Mouse (Mus musculus) midbrain, embryonic 13.5 days (tissue): Measurements from ENCODE around the gene Dpt. TPM values are rescaled to one million over a fixed set of nuclear protein-coding genes. Genes with fewer than 3 reads are reported as not detected.

ENCODE experiments used
- ATAC-seq: fragments of 200-750 bp; cut with Nextera tagmentation; 2 replicates; pipeline ENCODE4 v1.8.0; 2017; ENCODE audit warnings: mild to moderate bottlenecking, moderate TSS enrichment, moderate library complexity
- H3K27ac ChIP-seq: fragments of 300-500 bp; sonication (generic); 2 replicates; pipeline ENCODE4 v1.5.1; 2015; ENCODE audit warnings: inconsistent platforms, mild to moderate bottlenecking, moderate library complexity
- H3K27me3 ChIP-seq: fragments of 300-500 bp; sonication (generic); 2 replicates; pipeline ENCODE4 v1.6.1; 2015; ENCODE audit warnings: mild to moderate bottlenecking, inconsistent platforms
- H3K36me3 ChIP-seq: fragments of 300-500 bp; sonication (generic); 2 replicates; pipeline ENCODE4 v1.6.1; 2015; ENCODE audit warnings: mild to moderate bottlenecking, inconsistent platforms
- H3K4me1 ChIP-seq: fragments of 300-500 bp; sonication (generic); replicated peaks from 2 replicates; pipeline ENCODE4 v1.6.1; 2015; ENCODE audit warnings: inconsistent platforms
- H3K4me2 ChIP-seq: fragments of 300-500 bp; sonication (generic); replicated peaks from 2 replicates; pipeline ENCODE4 v1.6.1; 2015; ENCODE audit warnings: moderate library complexity, mild to moderate bottlenecking, inconsistent platforms
- H3K4me3 ChIP-seq: fragments of 300-500 bp; sonication (generic); replicated peaks from 2 replicates; pipeline ENCODE4 v1.5.1; 2015; ENCODE audit warnings: mild to moderate bottlenecking, inconsistent platforms
- H3K9ac ChIP-seq: fragments of 300-500 bp; sonication (generic); replicated peaks from 2 replicates; pipeline ENCODE4 v1.6.1; 2015; ENCODE audit warnings: mild to moderate bottlenecking, inconsistent platforms
- H3K9me3 ChIP-seq: fragments of 300-500 bp; sonication (generic); 2 replicates; pipeline ENCODE4 v1.6.1; 2016; ENCODE audit warnings: mild to moderate bottlenecking, inconsistent platforms
- WGBS: fragments of 180-500 bp; shearing (Covaris S2); methylation state at CpG from one replicate; pipeline ENCODE4 v1.1.7; 2015; 5-methylcytosine and 5-hydroxymethylcytosine counted together
- polyA plus RNA-seq: library from polyadenylated mRNA; unstranded; fragments of >200 nt; fragmentation: Nextera tagmentation; extraction: Ambion mirVana; gene quantifications from 2 replicates; pipeline ENCODE4 v1.2.1, GENCODE M21; 2015

The Dpt gene
- polyA plus RNA-seq, 1 experiment from 2014 or later = not detected

DNA sequence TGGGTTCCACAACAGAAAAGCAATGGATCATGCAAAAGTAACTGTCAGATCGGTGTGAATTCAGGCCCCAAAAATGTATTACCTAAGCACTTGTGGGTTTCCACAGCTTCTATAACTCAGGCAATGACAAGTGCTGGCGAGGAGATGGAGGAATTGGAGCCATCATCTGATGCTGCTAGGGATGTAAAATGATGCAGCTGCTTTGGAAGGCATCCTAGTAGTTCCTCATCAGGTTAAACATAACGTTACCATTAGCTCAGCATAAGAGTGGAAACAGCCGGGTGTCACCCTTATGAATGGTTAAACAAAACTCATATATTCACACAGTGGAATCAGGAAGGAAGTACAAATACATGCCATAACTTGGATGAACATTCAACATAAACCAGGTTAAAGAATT, 3.4 kb upstream of the Dpt start:
- no peak for ATAC-seq
- H3K36me3 ChIP-seq = no peaks in the 10 kb centered on the region

GRCm38 (mm10) chr1:164797746-164798285, 1.4 kb downstream of the Dpt start:
- Histone ChIP-seq H3K4me3 (no peak overlapping the region), H3K9me3 (no peaks in the 10 kb centered on the region), H3K9ac (no peak overlapping the region), H3K27ac (no peak overlapping the region), H3K36me3 (no peaks in the 10 kb centered on the region), H3K4me1 (no peaks in the 10 kb centered on the region), H3K27me3 (no peaks in the 10 kb centered on the region), H3K4me2 (no peak overlapping the region)
- no peak for ATAC-seq
- WGBS = 84% methylated on average over 1 of the region's 1 CpGs

More for the DNA sequence above, 3.4 kb upstream of the Dpt start:
- Histone ChIP-seq H3K4me1 (no peaks in the 10 kb centered on the region), H3K4me3 (no peak overlapping the region), H3K27ac (no peak overlapping the region), H3K27me3 (no peaks in the 10 kb centered on the region), H3K4me2 (no peak overlapping the region), H3K9me3 (no peaks in the 10 kb centered on the region), H3K9ac (no peak overlapping the region)
- WGBS = 92% methylated on average over 4 of the region's 4 CpGs

DNA sequence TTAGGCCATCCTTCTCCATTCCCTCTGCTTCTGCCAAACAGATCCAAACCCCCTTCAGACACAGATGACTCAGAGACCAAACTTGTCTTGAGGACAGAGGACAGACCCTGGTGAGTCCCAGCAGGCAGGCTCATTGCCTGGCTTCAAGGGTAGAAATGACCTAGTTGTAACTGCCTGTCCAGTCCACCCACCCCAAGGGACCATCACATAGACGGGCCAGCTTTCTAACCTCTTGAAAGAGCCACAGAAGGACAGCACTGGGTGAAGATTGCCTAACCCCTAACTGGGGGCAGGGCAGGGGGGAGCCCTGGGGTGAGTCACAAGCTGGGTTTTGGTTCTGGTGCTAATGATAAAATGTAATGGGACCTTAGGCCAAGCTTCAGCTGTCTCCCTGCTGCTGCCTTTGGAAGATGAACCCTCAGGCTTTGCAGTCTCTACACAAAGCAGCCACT, 2.1 kb downstream of the Dpt start:
- Histone ChIP-seq H3K4me2 (no peak overlapping the region), H3K27me3 (no peaks in the 10 kb centered on the region), H3K4me3 (no peak overlapping the region), H3K9ac (no peak overlapping the region), H3K27ac (no peak overlapping the region), H3K9me3 (no peaks in the 10 kb centered on the region), H3K36me3 (no peaks in the 10 kb centered on the region), H3K4me1 (no peaks in the 10 kb centered on the region)
- 0 out of 2 replicates have a peak, but pooled peaks have one; percentile 48 for ATAC-seq
- WGBS = 79% methylated on average over 1 of the region's 1 CpGs

- Histone ChIP-seq H3K9ac (no peak overlapping the region), H3K4me3 (no peak overlapping the region), H3K4me1 (no peaks in the 10 kb centered on the region), H3K36me3 (no peaks in the 10 kb centered on the region), H3K27ac (no peak overlapping the region), H3K27me3 (no peaks in the 10 kb centered on the region), H3K4me2 (no peak overlapping the region), H3K9me3 (no peaks in the 10 kb centered on the region)
- no peak for ATAC-seq
- 69% methylated on average over 3 of the region's 3 CpGs for WGBS
Observed at GRCm38 (mm10) chr1:164799161-164799560, 2.7 kb downstream of the Dpt start.

DNA sequence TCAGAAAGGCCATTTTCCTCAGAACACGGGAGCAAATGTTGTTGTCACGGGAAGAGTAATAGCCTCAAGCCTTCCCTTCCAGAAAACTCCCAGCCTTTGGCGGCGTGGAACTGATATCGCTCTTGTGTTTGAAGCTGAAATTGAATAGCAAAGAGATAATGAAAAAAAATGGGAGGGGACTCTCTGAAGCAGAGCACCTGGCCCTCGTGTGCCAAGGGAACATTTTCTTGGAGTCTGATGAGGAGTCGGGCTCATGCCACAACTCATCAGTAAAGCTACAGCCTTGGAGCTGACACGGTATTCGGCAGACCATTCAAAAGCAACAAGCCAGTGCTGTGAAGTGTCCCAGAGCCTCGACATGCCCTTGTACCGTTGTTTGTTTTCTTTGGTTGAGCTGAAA, 7.8 kb downstream of the Dpt start:
- Histone ChIP-seq H3K27ac (no peak overlapping the region), H3K36me3 (no peaks in the 10 kb centered on the region), H3K4me1 (no peaks in the 10 kb centered on the region), H3K27me3 (no peaks in the 10 kb centered on the region), H3K4me2 (no peak overlapping the region), H3K9ac (no peak overlapping the region), H3K9me3 (no peaks in the 10 kb centered on the region), H3K4me3 (no peak overlapping the region)
- 84% methylated on average over 11 of the region's 11 CpGs for WGBS
- ATAC-seq = no peak

DNA sequence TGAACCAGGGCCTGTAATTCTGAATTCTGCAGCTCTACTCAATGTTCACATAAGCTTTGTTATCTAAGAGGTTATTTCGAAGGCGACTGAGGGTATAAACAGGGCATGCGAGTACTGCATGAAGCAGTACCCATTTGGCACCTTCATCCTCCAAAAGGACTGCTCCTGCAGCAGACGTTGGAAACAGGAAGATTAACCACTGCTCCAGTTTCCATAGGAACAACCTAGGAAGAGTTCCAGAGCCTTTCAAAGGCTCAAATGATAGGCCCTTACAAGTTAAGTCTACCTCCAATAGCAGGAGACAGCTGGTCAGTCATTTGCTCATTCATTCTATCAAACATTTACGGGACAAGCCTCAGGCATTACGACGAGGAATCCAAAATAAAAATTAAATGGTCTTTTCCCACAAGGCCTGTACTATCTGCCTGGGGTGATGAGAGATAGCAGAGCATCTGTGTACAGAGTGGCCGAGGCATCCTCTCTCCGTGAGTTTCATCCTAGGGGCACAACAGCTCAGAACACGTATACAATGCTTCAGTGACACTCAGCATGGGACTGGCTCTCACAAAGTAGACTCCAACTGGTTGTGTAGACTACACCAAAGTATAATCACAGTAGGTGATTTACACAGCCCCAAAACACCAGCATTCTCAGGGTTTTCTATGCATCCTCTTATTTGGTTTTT, 8.4 kb downstream of the Dpt start:
- Histone ChIP-seq H3K9me3 (no peaks in the 10 kb centered on the region), H3K36me3 (no peaks in the 10 kb centered on the region), H3K27ac (no peak overlapping the region), H3K4me3 (no peak overlapping the region), H3K9ac (no peak overlapping the region), H3K4me1 (no peaks in the 10 kb centered on the region), H3K4me2 (no peak overlapping the region), H3K27me3 (no peaks in the 10 kb centered on the region)
- WGBS = 78% methylated on average over 10 of the region's 10 CpGs
- no peak for ATAC-seq

- no peaks in the 10 kb centered on the region for H3K4me1 ChIP-seq
- no peak overlapping the region for H3K9ac ChIP-seq
- ATAC-seq = no peak
- no peaks in the 10 kb centered on the region for H3K36me3 ChIP-seq
- 97% methylated on average over 2 of the region's 2 CpGs for WGBS
- no peak overlapping the region for H3K4me2 ChIP-seq
- no peaks in the 10 kb centered on the region for H3K27me3 ChIP-seq
- H3K27ac ChIP-seq = no peak overlapping the region
- no peaks in the 10 kb centered on the region for H3K9me3 ChIP-seq
- no peak overlapping the region for H3K4me3 ChIP-seq
Observed at GRCm38 (mm10) chr1:164809371-164809770, 12.9 kb downstream of the Dpt start.

DNA sequence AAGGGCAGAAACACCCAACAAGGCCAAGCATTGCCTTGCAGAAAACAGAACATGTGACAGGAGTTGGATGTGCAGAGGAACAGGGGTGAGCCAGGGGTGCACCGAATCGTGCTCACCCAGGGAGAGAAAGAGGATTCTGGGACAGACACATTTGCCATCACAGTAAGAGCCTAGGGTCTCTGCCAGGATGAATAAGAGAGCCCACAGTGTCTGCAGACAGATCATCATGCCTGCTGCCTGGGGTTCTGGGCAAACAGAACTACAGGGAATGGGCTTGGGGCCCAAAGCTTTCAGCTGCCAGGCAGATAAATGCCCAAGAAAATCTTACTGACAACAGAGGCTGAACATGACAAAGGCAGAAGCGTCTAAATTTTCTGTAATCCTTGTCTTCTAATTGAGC, 14.9 kb downstream of the Dpt start:
- no peak overlapping the region for H3K4me2 ChIP-seq
- no peak overlapping the region for H3K4me3 ChIP-seq
- WGBS = 84% methylated on average over 3 of the region's 3 CpGs
- no peaks in the 10 kb centered on the region for H3K36me3 ChIP-seq
- H3K4me1 ChIP-seq = no peaks in the 10 kb centered on the region
- no peak overlapping the region for H3K27ac ChIP-seq
- no peaks in the 10 kb centered on the region for H3K27me3 ChIP-seq
- no peak for ATAC-seq
- H3K9ac ChIP-seq = no peak overlapping the region
- no peaks in the 10 kb centered on the region for H3K9me3 ChIP-seq

DNA sequence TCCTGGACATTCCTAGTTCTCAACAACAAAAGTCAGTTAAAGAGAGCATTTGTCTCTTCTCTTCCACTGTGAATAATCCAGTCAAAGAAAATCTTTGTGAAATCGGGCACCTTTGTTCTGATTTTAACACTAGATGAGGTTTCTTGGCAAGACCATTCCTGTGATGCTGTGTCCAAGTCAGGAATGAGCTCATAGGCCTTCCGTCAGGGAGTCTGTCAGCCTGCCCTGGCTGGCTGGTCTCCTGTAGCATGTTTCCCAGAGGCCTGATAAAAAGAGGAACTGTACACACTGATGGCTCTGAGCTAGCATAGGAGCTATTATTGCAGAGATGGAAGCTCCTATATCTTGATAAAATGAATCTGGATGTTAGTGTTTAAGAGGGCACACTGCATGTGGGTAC, 17.8 kb downstream of the Dpt start:
- Histone ChIP-seq H3K9me3 (no peaks in the 10 kb centered on the region), H3K4me3 (no peak overlapping the region), H3K9ac (no peak overlapping the region), H3K27me3 (no peaks in the 10 kb centered on the region), H3K4me2 (no peak overlapping the region), H3K36me3 (no peaks in the 10 kb centered on the region), H3K4me1 (no peaks in the 10 kb centered on the region), H3K27ac (0 out of 2 replicates have a peak overlapping the region, but pooled peaks have one; percentile 1)
- no peak; the same call in 1 of the 2 replicates for ATAC-seq
- WGBS = 35% methylated on average over 2 of the region's 2 CpGs

DNA sequence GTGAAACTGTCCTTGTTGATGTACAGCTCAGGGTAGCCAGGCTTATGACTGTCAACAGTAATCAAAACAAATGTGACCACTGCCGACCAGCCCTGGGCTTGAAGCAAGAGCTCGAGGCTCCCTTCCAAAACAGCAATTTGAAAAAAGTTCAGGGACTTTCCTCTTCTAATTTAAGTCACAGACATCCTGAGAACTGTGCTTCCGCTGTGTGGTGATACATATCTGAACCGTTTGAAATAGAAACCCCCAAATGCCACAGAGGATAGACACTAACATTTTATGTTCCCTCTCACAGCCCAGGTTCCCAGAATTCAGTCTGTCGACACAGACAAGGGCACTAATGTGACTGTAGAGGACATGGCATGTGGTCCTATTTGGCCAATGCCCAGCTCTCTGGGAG, 18.9 kb downstream of the Dpt start:
- no peak overlapping the region for H3K4me2 ChIP-seq
- no peak for ATAC-seq
- no peak overlapping the region for H3K9ac ChIP-seq
- H3K9me3 ChIP-seq = no peaks in the 10 kb centered on the region
- H3K4me1 ChIP-seq = no peaks in the 10 kb centered on the region
- 93% methylated on average over 5 of the region's 5 CpGs for WGBS
- H3K4me3 ChIP-seq = no peak overlapping the region
- no peaks in the 10 kb centered on the region for H3K27me3 ChIP-seq
- H3K36me3 ChIP-seq = no peaks in the 10 kb centered on the region
- H3K27ac ChIP-seq = no peak overlapping the region

DNA sequence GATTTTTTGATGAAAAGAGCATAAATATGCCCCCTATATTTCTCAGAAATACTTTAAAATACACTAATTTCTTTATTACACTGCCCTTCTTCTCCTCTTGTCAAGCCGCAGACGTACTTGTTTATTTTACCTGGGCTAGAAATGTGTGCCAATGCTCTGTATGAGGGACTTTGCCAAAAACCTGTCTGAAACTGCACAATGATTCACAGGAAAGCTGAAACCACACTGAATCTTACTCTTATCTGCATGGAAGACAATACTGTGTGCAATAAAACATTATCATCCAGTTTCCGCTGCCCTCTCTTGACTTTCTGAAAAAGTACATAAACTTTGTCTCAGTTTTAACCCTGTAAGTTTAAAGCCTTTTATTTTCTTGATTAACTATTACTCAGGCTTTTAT, 20.9 kb downstream of the Dpt start:
- no peaks in the 10 kb centered on the region for H3K27me3 ChIP-seq
- H3K4me3 ChIP-seq = no peak overlapping the region
- 93% methylated on average over 3 of the region's 3 CpGs for WGBS
- no peak overlapping the region for H3K27ac ChIP-seq
- no peaks in the 10 kb centered on the region for H3K9me3 ChIP-seq
- H3K4me2 ChIP-seq = no peak overlapping the region
- H3K4me1 ChIP-seq = peaks cover 9% of the 10 kb centered on the region; the same call in 1 of the 2 replicates
- H3K36me3 ChIP-seq = no peaks in the 10 kb centered on the region
- H3K9ac ChIP-seq = no peak overlapping the region
- ATAC-seq = no peak

GRCm38 (mm10) chr1:164821307-164821706, 24.9 kb downstream of the Dpt start:
- H3K4me3 ChIP-seq = no peak overlapping the region
- peaks cover 13% of the 10 kb centered on the region; the same call in 1 of the 2 replicates for H3K4me1 ChIP-seq
- peak; percentile 51; the same call in 1 of the 2 replicates for ATAC-seq
- WGBS = 78% methylated on average over 1 of the region's 1 CpGs
- no peak overlapping the region for H3K4me2 ChIP-seq
- H3K27ac ChIP-seq = no peak overlapping the region
- no peaks in the 10 kb centered on the region for H3K9me3 ChIP-seq
- no peaks in the 10 kb centered on the region for H3K36me3 ChIP-seq
- no peaks in the 10 kb centered on the region for H3K27me3 ChIP-seq
- H3K9ac ChIP-seq = no peak overlapping the region
